Mouse (Mus musculus) kidney, postnatal 25 days (tissue): ENCODE measurements at regions not wholly inside any gene's neighbourhood (a gene's known extent, or its start where the extent isn't known, plus 50 kb on each side); places are given as distances from the start of the nearest gene placed in this dataset.

Experiments used
- DNase-seq, 2 experiments: peaks; one replicate each; pipeline ENCODE4 v3.0.0; 2021; ENCODE audit warnings: mixed read lengths in 2 of 2

DNA sequence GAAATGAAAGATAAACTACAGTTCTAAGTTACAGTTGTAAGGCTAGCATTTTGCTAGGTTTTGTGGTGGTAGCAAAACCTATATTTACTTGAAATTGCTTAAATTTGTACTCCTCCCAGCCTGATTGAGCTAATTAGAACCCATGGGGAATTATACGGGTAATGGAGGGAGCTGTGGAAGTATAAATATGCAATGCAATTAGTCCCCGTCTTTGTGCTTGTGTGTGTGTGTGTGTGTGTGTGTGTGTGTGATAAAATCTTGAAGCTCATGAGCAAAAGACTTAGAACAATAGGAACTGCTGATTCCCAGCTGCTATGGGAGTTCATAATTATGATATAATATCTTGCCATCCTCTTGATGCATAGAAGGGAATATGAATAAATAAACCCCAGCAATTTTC lies 321.7 kb upstream of the Thsd7b start:
- no peak for DNase-seq

GRCm38 (mm10) chr1:128950512-128950911 lies 322.6 kb upstream of the Thsd7b start:
- DNase-seq: no peak

GRCm38 (mm10) chr1:128914811-128915210 lies 322.7 kb upstream of the Cxcr4 start:
- no peak for DNase-seq

DNA sequence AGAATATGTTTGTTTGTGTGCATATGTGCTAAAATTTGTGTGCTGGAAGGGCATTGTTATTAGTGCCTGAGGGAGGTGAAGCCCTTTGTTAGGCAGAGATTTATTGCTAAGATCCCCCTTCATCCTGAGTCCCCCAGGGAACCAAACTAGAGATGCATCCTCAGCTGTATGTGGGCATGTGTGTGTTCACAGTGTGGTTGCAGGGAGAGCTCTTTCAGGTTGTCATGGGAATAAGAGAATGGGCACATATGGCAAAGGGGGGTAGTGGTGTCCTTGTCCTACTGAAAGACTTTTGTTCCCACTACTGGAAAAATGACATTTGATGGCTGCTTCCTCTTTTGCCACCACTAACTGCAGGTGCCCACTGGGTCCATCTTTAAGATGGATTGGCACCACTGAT lies 320.4 kb upstream of the Cxcr4 start:
- DNase-seq: no peak

GRCm38 (mm10) chr1:128907566-128907965 lies 315.5 kb upstream of the Cxcr4 start:
- DNase-seq: no peak

- no peak for DNase-seq
Observed at GRCm38 (mm10) chr1:128898025-128898424, 305.9 kb upstream of the Cxcr4 start.

GRCm38 (mm10) chr1:128894546-128894945 lies 302.5 kb upstream of the Cxcr4 start:
- DNase-seq: no peak

DNA sequence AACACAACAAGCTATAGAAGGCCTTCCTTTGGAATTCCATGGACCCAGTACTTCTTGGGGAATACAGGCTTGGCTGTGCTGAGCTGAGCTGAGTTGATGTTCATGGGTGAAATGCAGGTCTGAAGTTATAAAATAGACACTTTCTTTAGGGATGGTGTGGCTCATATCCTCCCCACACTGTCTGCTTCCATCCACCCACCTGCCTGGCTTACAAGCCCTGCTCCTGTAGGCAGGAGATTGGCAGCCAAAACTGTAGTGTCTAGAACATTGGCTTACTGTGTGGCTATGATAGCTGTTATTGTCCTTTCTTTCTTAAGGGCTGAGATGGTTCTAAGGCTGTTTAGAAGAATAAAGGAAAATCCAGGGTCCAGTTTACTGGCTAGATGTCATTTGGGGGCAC lies 286.2 kb upstream of the Cxcr4 start:
- DNase-seq: no peak

DNA sequence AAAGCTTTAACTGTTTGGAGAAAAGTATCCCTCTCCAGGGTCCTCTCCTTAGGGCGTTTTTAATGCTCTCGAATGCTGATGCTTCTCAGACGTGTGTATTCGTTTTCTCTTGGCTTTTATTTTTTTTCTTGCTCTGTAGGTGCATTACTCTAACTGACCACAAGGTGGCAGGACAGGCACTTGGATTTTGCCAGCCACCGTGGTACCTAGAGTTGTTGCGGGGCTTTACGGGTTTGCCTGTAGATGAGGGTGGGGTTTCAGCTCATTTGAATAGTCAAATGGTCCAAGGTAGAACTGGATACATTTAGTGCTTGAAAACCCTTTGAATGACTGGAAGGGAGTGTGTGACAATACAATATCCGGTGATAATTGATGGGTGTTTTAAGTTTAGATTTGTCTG lies 283.2 kb upstream of the Cxcr4 start:
- DNase-seq: peak in 1 of 2 experiments; percentile 43

DNA sequence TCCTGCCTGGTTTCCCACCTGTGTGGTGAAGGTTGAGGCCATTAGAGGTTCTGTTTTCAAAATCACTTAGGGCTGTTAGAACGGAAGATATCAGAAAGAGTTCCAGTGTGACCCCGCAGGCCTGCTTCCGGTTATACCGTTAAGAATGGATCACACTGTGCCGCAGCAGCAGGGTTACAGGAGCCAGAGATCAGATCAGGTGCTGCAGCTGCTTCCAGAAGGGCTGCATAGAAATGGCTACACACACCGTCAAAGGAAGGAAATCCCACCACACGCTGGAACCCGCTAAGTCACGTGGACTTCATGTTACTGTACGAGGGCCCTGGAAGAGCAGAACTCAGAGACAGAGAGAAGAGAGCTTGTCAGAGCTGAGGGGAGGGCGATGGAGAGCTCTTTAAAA lies 282.1 kb upstream of the Cxcr4 start:
- no peak for DNase-seq

GRCm38 (mm10) chr1:128868761-128869160 lies 276.7 kb upstream of the Cxcr4 start:
- DNase-seq: no peak

DNA sequence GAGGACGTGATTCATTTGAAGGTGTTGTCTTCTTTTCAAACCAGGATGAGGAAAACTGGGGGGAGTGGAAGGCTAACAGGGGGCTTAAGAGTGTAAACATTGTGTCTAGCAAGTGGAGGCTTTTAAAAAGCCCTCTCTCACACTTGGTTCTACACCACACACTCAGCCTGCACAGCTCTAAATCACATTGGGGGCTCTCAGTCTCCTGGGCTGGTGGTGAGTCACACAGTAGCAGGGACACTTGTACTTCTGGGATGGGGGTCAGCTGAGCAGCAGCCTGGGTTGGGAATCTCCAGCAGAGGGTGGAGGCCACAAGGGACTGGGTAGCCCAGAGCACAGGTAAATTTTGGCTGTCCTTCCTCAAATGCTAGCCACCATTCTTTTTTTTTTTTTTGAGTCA lies 268.4 kb upstream of the Cxcr4 start:
- no peak for DNase-seq

DNA sequence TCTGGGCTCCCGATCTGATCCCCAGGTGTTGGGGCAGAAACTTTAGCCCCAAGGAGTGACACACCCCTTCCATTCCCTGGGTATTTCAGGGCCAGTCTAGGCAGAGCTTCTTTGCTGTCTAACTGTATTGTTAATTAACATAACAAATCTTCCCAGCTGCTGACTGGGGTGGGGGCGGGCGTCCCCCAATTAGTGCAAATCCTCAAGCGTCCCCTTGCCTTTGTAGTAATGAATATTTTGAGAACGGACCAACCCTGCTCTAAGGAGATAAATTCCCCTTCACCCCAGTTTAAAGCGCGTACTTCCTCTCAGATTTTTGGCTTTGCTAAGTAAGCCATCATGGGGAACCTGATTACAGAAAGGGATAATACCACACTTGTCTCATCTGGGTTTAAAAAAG lies 268.0 kb upstream of the Cxcr4 start:
- no peak for DNase-seq

DNA sequence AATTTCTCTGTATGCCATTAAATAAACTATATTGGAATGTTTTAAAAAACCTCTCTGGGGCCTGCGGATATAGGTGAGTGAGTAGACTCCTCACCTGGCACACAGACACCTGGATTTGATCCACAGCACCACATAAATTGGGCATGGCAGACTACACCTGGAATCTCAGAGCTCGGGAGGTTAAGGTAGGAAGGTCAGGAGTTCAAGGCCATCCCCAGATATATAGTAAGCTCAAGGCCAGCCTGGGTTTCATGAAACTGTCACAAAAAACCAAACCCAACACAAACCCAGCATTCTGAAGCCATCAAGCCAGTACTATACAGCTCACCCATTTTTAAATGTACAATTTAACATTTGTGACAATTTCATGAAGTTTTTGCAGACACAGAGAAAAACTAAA lies 266.6 kb upstream of the Cxcr4 start:
- DNase-seq: no peak

DNA sequence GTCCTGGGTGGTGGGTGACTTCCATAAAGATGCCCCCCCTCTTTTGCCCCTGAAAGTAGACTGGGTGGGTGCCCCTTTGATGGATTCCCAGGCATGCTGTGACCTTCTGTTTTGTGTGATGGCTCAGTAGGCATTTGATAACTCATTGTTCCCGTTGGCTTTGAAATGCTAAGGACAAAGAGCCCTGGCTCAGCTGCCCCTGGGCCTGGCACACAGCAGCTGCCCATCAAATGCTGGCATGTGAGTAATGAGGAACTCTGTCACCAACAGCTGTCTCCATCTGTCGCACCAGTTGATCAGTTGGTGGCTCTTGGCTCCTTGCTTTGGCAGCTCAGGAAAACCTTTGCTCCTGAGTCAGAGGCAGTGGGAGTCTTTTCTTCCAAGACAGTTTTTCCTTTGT lies 264.8 kb upstream of the Cxcr4 start:
- DNase-seq: no peak

- DNase-seq: no peak
Observed at GRCm38 (mm10) chr1:128854649-128855048, 262.6 kb upstream of the Cxcr4 start.

DNA sequence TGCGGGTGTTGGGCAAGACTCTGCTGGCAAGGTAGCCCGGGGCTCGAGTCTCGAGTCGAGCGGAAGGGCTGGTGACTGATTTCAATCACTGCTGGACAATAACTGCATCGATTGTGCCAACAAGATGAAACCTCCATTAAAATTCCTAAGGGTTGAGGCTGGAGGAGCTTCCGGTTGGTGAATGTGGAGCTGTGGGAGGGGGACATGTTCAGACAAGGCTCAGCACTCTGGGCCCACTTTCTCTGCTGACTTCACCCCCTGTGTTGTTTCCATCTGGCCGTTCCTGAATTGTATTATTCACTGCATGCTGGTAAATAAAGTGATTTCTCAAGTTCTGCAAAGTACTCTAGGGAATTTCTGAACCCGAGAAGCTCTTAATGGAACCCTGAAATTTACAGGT lies 261.2 kb upstream of the Cxcr4 start:
- DNase-seq: no peak

DNA sequence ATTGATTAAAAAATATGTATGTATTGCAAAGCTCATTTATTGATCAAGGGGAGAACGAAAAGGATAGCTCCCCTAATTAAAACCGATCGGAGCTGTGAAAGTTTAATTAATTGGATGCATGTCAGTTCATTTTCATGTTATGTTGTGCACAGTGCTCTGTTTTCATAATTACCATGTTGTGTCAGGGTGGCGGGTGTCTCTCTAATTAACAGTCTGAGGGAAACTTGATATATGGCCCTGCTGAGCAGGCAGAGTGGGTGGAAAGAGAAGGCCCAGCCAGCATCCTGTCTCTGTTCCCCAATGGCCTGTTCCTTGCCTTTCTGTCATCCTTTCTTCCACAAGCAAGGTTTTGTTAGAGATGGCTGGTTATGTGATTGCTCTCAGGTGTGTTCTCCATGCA lies 245.3 kb upstream of the Cxcr4 start:
- DNase-seq: no peak

- no peak for DNase-seq
Observed at GRCm38 (mm10) chr1:128835510-128835909, 243.4 kb upstream of the Cxcr4 start.

DNA sequence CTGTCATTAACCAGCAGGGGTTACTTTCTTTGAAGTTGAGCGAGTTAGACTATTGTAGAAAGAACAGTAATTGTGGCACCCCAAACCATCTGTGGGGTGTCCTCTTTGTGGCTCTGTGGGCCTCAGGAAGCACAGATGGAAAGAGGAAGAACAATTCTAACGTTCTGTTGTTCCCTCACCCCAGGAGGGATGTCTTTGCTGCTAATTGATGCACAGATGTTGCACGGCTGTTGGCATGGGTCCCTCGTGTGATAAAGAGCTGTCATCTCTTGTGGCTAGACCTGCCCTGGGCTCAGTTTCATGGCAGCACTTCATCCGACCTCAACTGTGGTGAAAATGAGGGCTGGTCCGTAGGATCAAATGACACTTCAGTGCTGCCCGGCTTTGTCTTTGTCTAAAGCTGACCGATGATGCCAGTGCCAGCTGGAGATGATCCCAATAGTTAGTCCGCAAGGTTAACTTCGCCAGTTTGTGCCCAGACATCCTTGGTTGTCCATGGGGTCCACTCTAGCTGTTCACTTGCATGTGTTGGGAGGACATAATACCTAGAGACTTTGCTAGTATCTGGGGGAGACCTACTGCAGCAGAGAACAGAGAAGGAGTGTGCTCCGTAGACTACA lies 241.1 kb upstream of the Cxcr4 start:
- DNase-seq: no peak

- peak; percentile 67 to 71 for DNase-seq
Observed at GRCm38 (mm10) chr1:128832201-128832883, 240.2 kb upstream of the Cxcr4 start.

- DNase-seq: no peak
Observed at GRCm38 (mm10) chr1:128830671-128831240, 238.7 kb upstream of the Cxcr4 start.

DNA sequence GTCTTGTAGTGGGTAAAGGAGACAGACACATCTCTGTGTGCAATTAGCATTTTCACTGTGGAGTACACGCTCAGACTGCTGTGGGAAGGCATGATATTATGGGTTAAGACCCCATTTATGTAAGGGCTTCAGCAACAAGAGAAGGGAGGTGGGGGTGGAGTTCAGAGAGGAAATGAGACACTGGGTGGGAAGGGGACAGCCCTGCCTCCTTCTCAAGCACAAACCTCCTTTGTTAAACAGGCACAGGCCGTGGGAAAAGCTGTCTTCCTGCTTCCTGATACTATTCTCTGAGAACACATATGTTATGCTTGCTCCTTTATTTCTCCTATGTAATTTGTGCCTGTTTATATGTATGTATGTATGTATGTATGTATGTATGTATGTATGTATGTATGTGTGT lies 237.4 kb upstream of the Cxcr4 start:
- DNase-seq: no peak

- no peak for DNase-seq
Observed at GRCm38 (mm10) chr1:128826419-128826818, 234.3 kb upstream of the Cxcr4 start.
